11 mouse cellular contexts compared by ENCODE assay signal in the genomic region with DNA sequence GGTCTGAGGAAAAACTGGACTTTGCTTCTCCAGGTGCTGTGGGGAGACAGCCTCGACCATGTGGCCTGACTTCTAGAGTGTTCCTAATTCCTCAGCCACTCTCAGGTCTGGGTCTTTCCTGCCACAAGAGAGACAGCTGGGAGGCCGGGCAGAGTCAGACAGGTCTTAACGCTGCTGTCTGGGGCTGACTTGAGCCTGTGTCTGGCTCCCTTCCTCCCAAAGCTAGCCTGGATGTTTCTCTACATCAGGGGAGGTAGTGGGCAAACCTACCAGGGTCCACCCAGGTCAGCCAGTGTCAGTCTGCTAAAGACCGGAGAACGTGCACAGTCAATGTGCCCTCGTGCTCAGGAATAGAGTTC. TPM values are rescaled to one million over a fixed set of nuclear protein-coding genes. Genes with fewer than 3 reads are reported as not detected.
DNase-seq lines count a peak whose midpoint lies in the region; ATAC-seq and TF ChIP-seq lines count a peak whose summit lies in the region.
"Had no signal": no experiment of that assay in that cellular context is flagged by ENCODE, and none has a peak within 500 bp of the region (broad histone marks: within the 10 kb centered on the region; RNA-seq: fewer than 3 reads in every experiment).

No protein-coding gene starts in this region.

- peaks cover 82% of the 10 kb centered on the region for H3K4me1 ChIP-seq in heart, postnatal 0 days (ENCODE audit: control insufficient read depth, insufficient read depth)
- H3K4me1 ChIP-seq in midbrain, embryonic 10.5 days = peaks cover 99% of the 10 kb centered on the region
- peaks cover 21% of the 10 kb centered on the region; the same call in 1 of the 2 replicates for H3K4me1 ChIP-seq in midbrain, postnatal 0 days (ENCODE audit: insufficient read depth, low read length)
- peaks cover 93% of the 10 kb centered on the region for H3K4me1 ChIP-seq in embryonic facial prominence, embryonic 13.5 days
- peaks cover 69% of the 10 kb centered on the region for H3K4me1 ChIP-seq in limb, embryonic 14.5 days (ENCODE audit: control insufficient read depth, insufficient read depth, low read length)

- peak overlapping the region; percentile 18; the same call in 1 of the 2 replicates for H3K27ac ChIP-seq in heart, postnatal 0 days (ENCODE audit: low read depth)
- H3K27ac ChIP-seq in midbrain, embryonic 10.5 days (replicated peaks) = peak overlapping the region; percentile 69
- H3K27ac ChIP-seq in midbrain, postnatal 0 days (ENCODE audit: low read depth, low read length) = no peak overlapping the region; the same call in 1 of the 2 replicates
- H3K27ac ChIP-seq in embryonic facial prominence, embryonic 13.5 days = peak overlapping the region; percentile 74
- 0 out of 2 replicates have a peak overlapping the region, but pooled peaks have one; percentile 19 for H3K27ac ChIP-seq in limb, embryonic 14.5 days (replicated peaks; ENCODE audit: low read depth, low read length)
- H3K27ac ChIP-seq: left cerebral cortex, adult 2 months had no signal

- no peak for TF ChIP-seq CTCF in heart, postnatal 0 days (IDR thresholded peaks at IDR 0.05; ENCODE audit: low read depth)
- no peak for TF ChIP-seq CTCF in midbrain, postnatal 0 days (IDR thresholded peaks at IDR 0.05)

- DNase-seq in heart, postnatal 0 days (ENCODE audit: low spot score) = no peak
- DNase-seq in heart, postnatal 10 days = no peak
- no peak for DNase-seq in midbrain, embryonic 10.5 days (ENCODE audit: low spot score)
- no peak for DNase-seq in midbrain, postnatal 0 days (ENCODE audit: low spot score)
- DNase-seq in limb, embryonic 14.5 days (ENCODE audit: low spot score) = no peak
- no peak for DNase-seq in gastrocnemius, adult 8-10 months (ENCODE audit: low spot score in 2 of 2)
- no peak for DNase-seq in frontal cortex, postnatal 25 days (ENCODE audit: low spot score in 2 of 2)
- DNase-seq: kidney, adult 9 months had no signal

- no peaks in the 10 kb centered on the region for H3K27me3 ChIP-seq in heart, postnatal 0 days (ENCODE audit: control insufficient read depth, insufficient read depth, low read length)
- no peaks in the 10 kb centered on the region for H3K27me3 ChIP-seq in midbrain, embryonic 10.5 days (ENCODE audit: low read depth, poor library complexity, severe bottlenecking)
- H3K27me3 ChIP-seq in midbrain, postnatal 0 days (ENCODE audit: insufficient read depth, low read length) = no peaks in the 10 kb centered on the region
- H3K27me3 ChIP-seq in embryonic facial prominence, embryonic 13.5 days = no peaks in the 10 kb centered on the region
- H3K27me3 ChIP-seq in limb, embryonic 14.5 days (ENCODE audit: control insufficient read depth, insufficient read depth, low read length) = no peaks in the 10 kb centered on the region

- H3K9me3 ChIP-seq in heart, postnatal 0 days (replicated peaks; ENCODE audit: control insufficient read depth, low read length) = no peaks in the 10 kb centered on the region
- no peaks in the 10 kb centered on the region for H3K9me3 ChIP-seq in midbrain, embryonic 10.5 days (replicated peaks)
- no peaks in the 10 kb centered on the region for H3K9me3 ChIP-seq in midbrain, postnatal 0 days (ENCODE audit: low read length)
- H3K9me3 ChIP-seq in embryonic facial prominence, embryonic 13.5 days = no peaks in the 10 kb centered on the region
- no peaks in the 10 kb centered on the region for H3K9me3 ChIP-seq in limb, embryonic 14.5 days (ENCODE audit: control insufficient read depth, low read length)
- H3K9me3 ChIP-seq: G1E had no signal

- TF ChIP-seq POLR2A in limb, embryonic 14.5 days (IDR thresholded peaks at IDR 0.05; ENCODE audit: borderline replicate concordance, extremely low read depth, insufficient read depth, insufficient read length) = no peak

- no peak overlapping the region for H3K4me2 ChIP-seq in heart, postnatal 0 days (ENCODE audit: low read depth, low read length)
- no peak overlapping the region for H3K4me2 ChIP-seq in midbrain, postnatal 0 days (ENCODE audit: low read depth, low read length, poor library complexity, severe bottlenecking)
- H3K4me2 ChIP-seq in embryonic facial prominence, embryonic 13.5 days = peak overlapping the region; percentile 24
- H3K4me2 ChIP-seq in limb, embryonic 14.5 days (replicated peaks; ENCODE audit: low read depth, low read length, severe bottlenecking) = no peak overlapping the region

- no peak for TF ChIP-seq EP300 in heart, postnatal 0 days (IDR thresholded peaks at IDR 0.05; ENCODE audit: low read depth)

- ATAC-seq in heart, postnatal 0 days (ENCODE audit: insufficient read depth, low read depth) = no peak
- ATAC-seq in midbrain, postnatal 0 days (ENCODE audit: low FRiP score) = no peak
- no peak for ATAC-seq in embryonic facial prominence, embryonic 13.5 days (ENCODE audit: insufficient number of reproducible peaks, insufficient read depth, low FRiP score, low TSS enrichment, low read depth)
- ATAC-seq in limb, embryonic 14.5 days (ENCODE audit: low FRiP score, low read depth) = no peak

- 55% methylated on average over 6 of the region's 6 CpGs for WGBS in heart, postnatal 0 days
- WGBS in midbrain, embryonic 10.5 days = 53% methylated on average over 6 of the region's 6 CpGs
- WGBS in midbrain, postnatal 0 days = 61% methylated on average over 6 of the region's 6 CpGs
- WGBS in embryonic facial prominence, embryonic 13.5 days = 40% methylated on average over 6 of the region's 6 CpGs
- 40% methylated on average over 6 of the region's 6 CpGs for WGBS in limb, embryonic 14.5 days

- H3K9ac ChIP-seq in heart, postnatal 0 days (replicated peaks; ENCODE audit: low read depth, low read length) = no peak overlapping the region; the same call in 1 of the 2 replicates
- no peak overlapping the region for H3K9ac ChIP-seq in midbrain, postnatal 0 days (replicated peaks; ENCODE audit: low read length, poor library complexity, severe bottlenecking)
- H3K9ac ChIP-seq in embryonic facial prominence, embryonic 13.5 days = peak overlapping the region; percentile 32; the same call in 1 of the 2 replicates
- H3K9ac ChIP-seq in limb, embryonic 14.5 days (ENCODE audit: low read depth, low read length, severe bottlenecking) = no peak overlapping the region

- H3K4me3 ChIP-seq in heart, postnatal 0 days (ENCODE audit: low read depth, low read length) = no peak overlapping the region
- no peak overlapping the region for H3K4me3 ChIP-seq in midbrain, embryonic 10.5 days
- no peak overlapping the region for H3K4me3 ChIP-seq in midbrain, postnatal 0 days (ENCODE audit: low read depth, low read length)
- no peak overlapping the region for H3K4me3 ChIP-seq in embryonic facial prominence, embryonic 13.5 days
- no peak overlapping the region for H3K4me3 ChIP-seq in limb, embryonic 14.5 days (replicated peaks; ENCODE audit: low read length)
- H3K4me3 ChIP-seq: left cerebral cortex, adult 2 months had no signal

- intact Hi-C loops in heart, postnatal 10 days (cut with DNase I) = no loop called here

- no peaks in the 10 kb centered on the region for H3K36me3 ChIP-seq in heart, postnatal 0 days (replicated peaks; ENCODE audit: control insufficient read depth, insufficient read depth, low read length)
- peaks cover 55% of the 10 kb centered on the region for H3K36me3 ChIP-seq in midbrain, embryonic 10.5 days
- H3K36me3 ChIP-seq in midbrain, postnatal 0 days (ENCODE audit: insufficient read depth, low read length) = no peaks in the 10 kb centered on the region
- H3K36me3 ChIP-seq in embryonic facial prominence, embryonic 13.5 days = 0 out of 2 replicates have a peak, but pooled peaks cover 7% of the 10 kb centered on the region
- H3K36me3 ChIP-seq in limb, embryonic 14.5 days (ENCODE audit: control insufficient read depth, insufficient read depth, low read length) = no peaks in the 10 kb centered on the region; the same call in none of the 2 replicates
- H3K36me3 ChIP-seq: G1E had no signal

RNA-seq across cellular contexts. Expression of a gene that starts 19.2 kb away (rescaled TPM):
- total RNA-seq in heart, postnatal 0 days (2014; rRNA removed; ENCODE audit: low replicate concordance) = 12.2 and 13.1 TPM in 2 replicates
- polyA plus RNA-seq in heart, postnatal 0 days (2015; fragmentation: Nextera tagmentation; extraction: Ambion mirVana) = 2.8 and 3.5 TPM in 2 replicates
- 10 to 100 TPM in 1 of 2 experiments, 1 to 10 TPM in 1; 8.8 to 14.1 TPM for total RNA-seq in heart, postnatal 10 days (2021)
- polyA plus RNA-seq in midbrain, embryonic 10.5 days (2016; fragmentation: Nextera tagmentation; extraction: Ambion mirVana) = 14.3 and 16.6 TPM in 2 replicates
- 39.9 and 49.8 TPM in 2 replicates for total RNA-seq in midbrain, postnatal 0 days (2014; rRNA removed)
- polyA plus RNA-seq in midbrain, postnatal 0 days (2015; fragmentation: Nextera tagmentation; extraction: Ambion mirVana) = 5.9 and 9.5 TPM in 2 replicates
- 13.1 and 13.9 TPM in 2 replicates for polyA plus RNA-seq in embryonic facial prominence, embryonic 13.5 days (2015; fragmentation: Nextera tagmentation; extraction: Ambion mirVana)
- polyA plus RNA-seq in limb, embryonic 14.5 days (2012; rRNA removed) = 22.9 and 28.3 TPM in 2 replicates
- 14.0 and 14.9 TPM in 2 replicates for polyA plus RNA-seq in limb, embryonic 14.5 days (2014; fragmentation: Nextera tagmentation; extraction: Ambion mirVana)
- 1 to 10 TPM; 3.6 to 5.8 (median 4.7) TPM for total RNA-seq in gastrocnemius, adult 8-10 months (2022)
